Mouse (Mus musculus): ENCODE measurements at regions not wholly inside any gene's neighbourhood (a gene's known extent, or its start where the extent isn't known, plus 50 kb on each side); places are given as distances from the start of the nearest gene placed in this dataset.

DNA sequence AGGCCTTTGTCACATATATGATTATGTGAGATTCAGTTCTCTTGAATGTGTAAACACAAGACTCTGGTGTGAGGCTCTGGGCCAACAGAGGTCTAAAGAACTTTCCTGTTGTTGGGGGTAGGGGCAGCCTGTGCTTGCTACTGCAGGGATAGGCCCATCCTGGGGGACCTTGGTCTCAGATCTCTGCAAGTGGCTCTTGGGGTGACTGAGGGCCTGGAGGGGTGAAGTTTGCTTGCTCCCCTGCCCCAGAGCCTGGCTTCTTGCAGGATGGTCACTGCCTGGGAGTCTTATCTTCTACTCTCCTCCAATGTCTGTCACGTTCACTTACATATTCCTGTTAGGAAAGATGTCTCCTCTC, 121.8 kb upstream of the Arhgap5 start:
- Histone ChIP-seq H3K36me3 (ENCODE audit: control insufficient read depth, insufficient read depth) (no peaks in the 10 kb centered on the region), H3K4me2 (ENCODE audit: low read depth, low read length) (no peak overlapping the region), H3K4me1 (ENCODE audit: control insufficient read depth, insufficient read depth, low read length) (peaks cover 14% of the 10 kb centered on the region), H3K27ac (ENCODE audit: low read length) (no peak overlapping the region), H3K9me3 (replicated peaks; ENCODE audit: control insufficient read depth, low read length) (no peaks in the 10 kb centered on the region), H3K27me3 (ENCODE audit: control insufficient read depth, insufficient read depth, low read length) (no peaks in the 10 kb centered on the region), H3K4me3 (ENCODE audit: low read length) (no peak overlapping the region), H3K9ac (ENCODE audit: low read length) (no peak overlapping the region; the same call in 1 of the 2 replicates)
- WGBS = 61% methylated on average over 1 of the region's 1 CpGs
- ATAC-seq (replicated peaks; ENCODE audit: extremely low read depth, insufficient read depth, low FRiP score) = no peak

DNA sequence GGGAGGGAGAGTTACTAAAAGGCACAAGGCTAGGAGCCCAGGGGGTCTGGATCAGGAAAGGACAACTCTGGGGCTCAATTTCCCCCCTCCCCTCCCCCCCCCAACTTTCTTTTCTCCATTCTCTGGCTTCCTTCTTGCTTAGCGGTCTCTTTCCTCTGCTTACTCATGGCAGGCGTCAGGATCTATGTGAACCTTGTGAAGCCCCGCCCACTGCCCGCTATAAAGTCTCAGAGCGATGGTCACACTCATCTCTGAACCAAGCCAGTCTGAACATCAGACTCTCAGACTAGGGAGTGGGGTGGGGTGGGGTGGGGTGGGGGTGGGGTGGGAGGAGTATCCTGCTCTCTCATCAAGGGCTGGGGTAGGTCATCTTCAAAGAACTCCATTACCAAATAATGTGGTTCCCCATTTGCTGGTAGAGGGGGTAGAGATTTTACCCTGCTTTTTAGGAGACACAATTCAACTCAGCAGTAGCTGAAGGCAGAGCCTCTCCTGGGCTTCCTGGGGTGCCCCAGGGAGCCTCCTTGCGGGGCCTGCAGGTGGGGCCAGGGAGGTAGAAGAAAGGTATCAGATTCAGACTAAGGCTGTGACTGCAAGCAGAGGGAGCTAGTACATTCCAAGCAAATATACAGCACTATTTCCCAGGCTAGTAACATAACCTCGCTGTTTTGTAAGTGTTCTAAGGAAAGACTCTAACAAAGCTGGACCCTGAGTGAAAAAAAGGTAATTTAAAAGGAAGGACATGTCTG, 120.8 kb upstream of the Arhgap5 start:
- Histone ChIP-seq H3K27ac (ENCODE audit: low read length) (no peak overlapping the region), H3K4me1 (ENCODE audit: control insufficient read depth, insufficient read depth, low read length) (peaks cover 14% of the 10 kb centered on the region), H3K27me3 (ENCODE audit: control insufficient read depth, insufficient read depth, low read length) (no peaks in the 10 kb centered on the region), H3K4me2 (ENCODE audit: low read depth, low read length) (peak overlapping the region; percentile 39), H3K4me3 (ENCODE audit: low read length) (no peak overlapping the region), H3K36me3 (ENCODE audit: control insufficient read depth, insufficient read depth) (no peaks in the 10 kb centered on the region), H3K9ac (ENCODE audit: low read length) (no peak overlapping the region), H3K9me3 (replicated peaks; ENCODE audit: control insufficient read depth, low read length) (no peaks in the 10 kb centered on the region)
- 21% methylated on average over 7 of the region's 7 CpGs for WGBS
- no peak; the same call in 1 of the 2 replicates for ATAC-seq (replicated peaks; ENCODE audit: extremely low read depth, insufficient read depth, low FRiP score)

DNA sequence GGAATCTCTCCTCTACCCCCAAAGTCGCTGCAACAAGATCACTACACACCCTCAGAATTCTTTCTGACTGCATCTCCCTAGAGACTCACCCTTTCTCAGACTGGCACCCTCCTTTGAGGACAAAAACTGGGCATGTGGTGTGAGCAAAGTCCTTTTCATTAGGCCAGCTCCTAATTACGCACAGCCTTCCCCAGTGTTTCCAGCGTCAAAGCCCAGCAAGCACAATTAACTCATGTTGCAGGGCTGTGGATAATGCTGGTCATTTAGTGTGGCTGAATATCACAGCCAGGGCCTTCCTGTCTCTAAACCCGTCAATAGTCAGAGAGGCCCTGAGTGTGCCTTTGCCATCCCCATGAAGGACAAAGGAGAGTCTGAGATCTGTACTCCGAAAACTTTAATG, 114.2 kb upstream of the Arhgap5 start:
- WGBS = 83% methylated on average over 5 of the region's 5 CpGs
- ATAC-seq (replicated peaks; ENCODE audit: extremely low read depth, insufficient read depth, low FRiP score) = no peak
- H3K36me3 ChIP-seq (ENCODE audit: control insufficient read depth, insufficient read depth) = no peaks in the 10 kb centered on the region
- H3K27ac ChIP-seq (ENCODE audit: low read length) = no peak overlapping the region
- H3K4me1 ChIP-seq (ENCODE audit: control insufficient read depth, insufficient read depth, low read length) = peaks cover 10% of the 10 kb centered on the region
- H3K9me3 ChIP-seq (replicated peaks; ENCODE audit: control insufficient read depth, low read length) = no peaks in the 10 kb centered on the region
- no peak overlapping the region for H3K4me2 ChIP-seq (ENCODE audit: low read depth, low read length)
- H3K27me3 ChIP-seq (ENCODE audit: control insufficient read depth, insufficient read depth, low read length) = no peaks in the 10 kb centered on the region
- no peak overlapping the region for H3K9ac ChIP-seq (ENCODE audit: low read length)
- H3K4me3 ChIP-seq (ENCODE audit: low read length) = no peak overlapping the region

DNA sequence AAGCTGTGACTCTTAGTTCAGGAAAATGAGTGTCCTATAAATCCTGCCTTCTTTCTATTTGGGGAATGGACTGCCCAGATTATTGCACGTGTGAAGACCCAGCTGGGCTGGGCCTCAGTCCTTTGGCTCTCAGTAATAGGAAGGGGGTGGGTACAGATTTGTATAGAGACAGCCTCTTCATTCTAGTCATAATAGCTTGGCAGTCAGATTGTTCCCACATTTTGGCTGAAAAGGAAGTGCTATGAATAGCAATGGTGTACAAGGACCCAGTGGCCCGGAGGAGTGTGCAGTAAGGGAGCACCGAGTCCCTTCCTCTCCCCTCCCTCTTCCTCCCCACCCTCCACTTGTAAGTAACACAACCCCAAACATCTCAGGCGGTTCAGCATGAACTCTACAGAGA, 113.5 kb upstream of the Arhgap5 start:
- H3K9ac ChIP-seq (ENCODE audit: low read length) = no peak overlapping the region
- ATAC-seq (replicated peaks; ENCODE audit: extremely low read depth, insufficient read depth, low FRiP score) = peak; percentile 65
- H3K9me3 ChIP-seq (replicated peaks; ENCODE audit: control insufficient read depth, low read length) = no peaks in the 10 kb centered on the region
- H3K4me2 ChIP-seq (ENCODE audit: low read depth, low read length) = no peak overlapping the region
- H3K36me3 ChIP-seq (ENCODE audit: control insufficient read depth, insufficient read depth) = no peaks in the 10 kb centered on the region
- no peak overlapping the region for H3K27ac ChIP-seq (ENCODE audit: low read length)
- peaks cover 15% of the 10 kb centered on the region for H3K4me1 ChIP-seq (ENCODE audit: control insufficient read depth, insufficient read depth, low read length)
- H3K27me3 ChIP-seq (ENCODE audit: control insufficient read depth, insufficient read depth, low read length) = no peaks in the 10 kb centered on the region
- 27% methylated on average over 4 of the region's 4 CpGs for WGBS
- H3K4me3 ChIP-seq (ENCODE audit: low read length) = no peak overlapping the region

DNA sequence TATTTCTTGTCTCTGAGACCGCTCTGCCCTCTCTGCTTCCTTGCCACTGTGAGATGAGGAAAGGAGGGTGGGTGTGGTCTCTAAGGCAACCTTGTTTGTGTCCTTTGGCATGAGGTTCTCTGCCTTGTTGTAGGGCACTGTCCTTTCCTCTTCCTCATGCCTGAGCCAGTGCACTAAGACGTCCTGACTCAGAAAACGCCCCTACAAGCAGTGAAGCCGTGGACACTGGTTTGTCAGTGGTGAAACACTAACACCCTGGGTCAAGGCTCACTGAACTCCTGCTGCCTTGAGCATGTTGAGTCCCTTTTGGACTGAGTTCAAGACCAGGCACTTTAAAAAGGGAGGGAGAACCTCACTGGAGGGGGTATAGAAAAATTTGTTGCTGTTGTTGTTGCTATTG, 111.1 kb upstream of the Arhgap5 start:
- Histone ChIP-seq H3K27ac (ENCODE audit: low read length) (no peak overlapping the region), H3K4me2 (ENCODE audit: low read depth, low read length) (no peak overlapping the region), H3K9me3 (replicated peaks; ENCODE audit: control insufficient read depth, low read length) (no peaks in the 10 kb centered on the region), H3K4me1 (ENCODE audit: control insufficient read depth, insufficient read depth, low read length) (peaks cover 29% of the 10 kb centered on the region), H3K27me3 (ENCODE audit: control insufficient read depth, insufficient read depth, low read length) (no peaks in the 10 kb centered on the region), H3K9ac (ENCODE audit: low read length) (no peak overlapping the region), H3K36me3 (ENCODE audit: control insufficient read depth, insufficient read depth) (no peaks in the 10 kb centered on the region), H3K4me3 (ENCODE audit: low read length) (no peak overlapping the region)
- 65% methylated on average over 4 of the region's 4 CpGs for WGBS
- no peak for ATAC-seq (replicated peaks; ENCODE audit: extremely low read depth, insufficient read depth, low FRiP score)

DNA sequence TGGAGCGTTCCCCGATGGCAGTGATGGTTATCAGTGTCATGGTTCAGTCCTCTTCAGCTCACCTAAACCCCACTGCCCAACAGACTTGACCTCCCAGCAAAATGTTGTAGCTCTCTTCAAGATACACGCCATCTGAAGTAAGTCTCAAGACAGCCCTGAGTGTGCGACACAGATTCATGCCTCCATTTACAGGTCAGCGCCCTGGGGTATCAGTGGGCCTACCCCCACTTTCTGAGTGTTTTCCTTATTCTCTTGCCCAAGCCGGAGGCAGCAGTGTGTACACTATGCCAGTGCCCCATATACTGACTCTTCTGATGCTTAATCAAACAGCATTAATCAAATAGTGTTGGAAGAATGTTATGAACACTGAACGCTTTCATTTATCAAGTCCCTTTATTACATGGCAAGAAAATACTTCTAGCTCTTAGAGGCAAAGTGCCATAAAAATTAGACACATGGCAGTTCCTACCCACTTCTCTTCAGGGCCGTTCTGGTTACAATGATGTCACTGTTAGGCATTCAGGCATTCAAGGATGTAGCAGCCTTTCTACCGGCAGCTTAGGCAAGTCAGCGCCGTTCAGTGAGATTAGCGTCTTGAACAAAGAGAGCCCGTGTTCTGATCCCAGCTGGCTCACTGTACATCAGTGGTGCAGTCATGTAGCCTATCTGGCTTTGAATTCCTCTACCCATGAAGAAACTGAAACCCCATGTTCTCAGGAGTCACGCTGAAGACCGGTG, 109.6 kb upstream of the Arhgap5 start:
- H3K4me3 ChIP-seq (ENCODE audit: low read length) = no peak overlapping the region
- no peak overlapping the region for H3K4me2 ChIP-seq (ENCODE audit: low read depth, low read length)
- no peaks in the 10 kb centered on the region for H3K9me3 ChIP-seq (replicated peaks; ENCODE audit: control insufficient read depth, low read length)
- no peak for ATAC-seq (replicated peaks; ENCODE audit: extremely low read depth, insufficient read depth, low FRiP score)
- no peak overlapping the region for H3K27ac ChIP-seq (ENCODE audit: low read length)
- no peaks in the 10 kb centered on the region for H3K36me3 ChIP-seq (ENCODE audit: control insufficient read depth, insufficient read depth)
- H3K4me1 ChIP-seq (ENCODE audit: control insufficient read depth, insufficient read depth, low read length) = peaks cover 40% of the 10 kb centered on the region
- H3K9ac ChIP-seq (ENCODE audit: low read length) = no peak overlapping the region
- no peaks in the 10 kb centered on the region for H3K27me3 ChIP-seq (ENCODE audit: control insufficient read depth, insufficient read depth, low read length)
- WGBS = 57% methylated on average over 15 of the region's 15 CpGs

DNA sequence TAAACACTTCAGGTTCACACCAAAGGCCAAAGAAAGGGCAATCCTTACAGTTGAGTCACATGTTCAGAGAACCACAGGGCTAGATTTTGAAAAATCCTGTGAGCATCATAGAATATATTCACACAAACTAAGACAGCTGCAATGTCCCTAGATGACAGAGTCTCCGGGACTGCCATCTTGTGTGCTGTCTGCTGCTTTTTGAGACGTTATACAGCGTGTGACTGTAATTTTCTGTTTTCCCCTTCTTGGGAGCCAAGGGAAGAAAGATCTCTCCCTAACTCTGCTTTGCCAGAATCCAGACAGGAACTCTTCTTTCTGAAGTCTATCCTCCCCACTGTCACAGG, 109.1 kb upstream of the Arhgap5 start:
- Histone ChIP-seq H3K36me3 (ENCODE audit: control insufficient read depth, insufficient read depth) (no peaks in the 10 kb centered on the region), H3K4me1 (ENCODE audit: control insufficient read depth, insufficient read depth, low read length) (peaks cover 40% of the 10 kb centered on the region), H3K9ac (ENCODE audit: low read length) (no peak overlapping the region), H3K27me3 (ENCODE audit: control insufficient read depth, insufficient read depth, low read length) (no peaks in the 10 kb centered on the region), H3K4me3 (ENCODE audit: low read length) (no peak overlapping the region), H3K27ac (ENCODE audit: low read length) (no peak overlapping the region), H3K4me2 (ENCODE audit: low read depth, low read length) (no peak overlapping the region), H3K9me3 (replicated peaks; ENCODE audit: control insufficient read depth, low read length) (no peaks in the 10 kb centered on the region)
- no peak for ATAC-seq (replicated peaks; ENCODE audit: extremely low read depth, insufficient read depth, low FRiP score)
- 86% methylated on average over 3 of the region's 3 CpGs for WGBS

DNA sequence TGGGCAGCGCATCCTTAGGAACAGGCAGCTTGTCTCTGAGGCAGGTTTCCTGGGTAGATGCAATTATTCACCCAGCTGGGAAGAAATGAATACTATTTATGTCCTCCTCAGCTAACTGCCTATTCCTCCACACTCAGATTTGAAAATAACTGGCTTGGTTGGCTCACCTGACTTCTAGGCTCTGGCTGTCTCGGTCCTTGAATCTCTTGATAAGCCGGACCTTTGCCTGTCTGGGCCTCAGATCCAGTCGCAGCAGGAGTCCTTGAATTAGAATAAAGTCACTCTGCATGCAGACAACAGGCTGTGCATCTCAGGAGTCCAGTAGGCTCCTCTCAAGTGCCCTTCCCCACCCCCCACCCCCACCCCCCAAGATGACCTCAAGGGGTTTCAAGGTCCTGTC, 108.7 kb upstream of the Arhgap5 start:
- WGBS = 56% methylated on average over 4 of the region's 4 CpGs
- no peak for ATAC-seq (replicated peaks; ENCODE audit: extremely low read depth, insufficient read depth, low FRiP score)

DNA sequence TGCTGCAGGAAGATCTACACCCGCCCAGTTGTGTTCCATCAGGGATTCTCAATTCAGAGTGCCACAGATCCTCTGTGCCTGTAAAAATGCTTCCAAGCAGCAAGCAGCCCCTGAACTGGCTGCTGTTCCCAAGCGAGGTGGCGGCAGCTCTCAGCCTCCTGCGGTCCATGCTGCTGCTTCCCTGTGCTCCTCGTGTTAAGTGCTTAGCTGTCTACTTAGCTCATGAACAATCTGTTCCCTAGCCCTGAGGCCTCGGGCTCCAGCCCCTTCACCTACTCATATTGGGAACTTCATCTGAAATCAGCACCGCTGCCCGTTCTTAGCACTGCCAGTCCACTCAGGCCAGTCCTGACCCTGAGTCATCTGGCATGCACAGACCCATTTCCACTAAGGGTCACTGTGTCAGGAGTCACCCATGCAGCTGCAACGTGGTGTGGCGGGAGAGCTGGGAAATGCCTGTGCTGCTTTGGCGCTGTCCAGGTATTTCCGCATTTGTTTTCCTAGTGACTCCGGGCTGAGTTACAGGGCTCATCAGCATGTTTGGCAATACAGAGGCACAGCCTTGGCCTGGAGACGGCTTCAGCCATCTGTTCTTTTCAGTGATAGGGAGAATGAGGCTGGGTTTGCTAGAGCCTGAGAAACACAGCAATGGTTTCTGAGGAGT, 107.5 kb upstream of the Arhgap5 start:
- Histone ChIP-seq H3K4me3 (ENCODE audit: low read length) (no peak overlapping the region), H3K27me3 (ENCODE audit: control insufficient read depth, insufficient read depth, low read length) (no peaks in the 10 kb centered on the region), H3K36me3 (ENCODE audit: control insufficient read depth, insufficient read depth) (no peaks in the 10 kb centered on the region), H3K9ac (ENCODE audit: low read length) (no peak overlapping the region), H3K9me3 (replicated peaks; ENCODE audit: control insufficient read depth, low read length) (no peaks in the 10 kb centered on the region), H3K4me2 (ENCODE audit: low read depth, low read length) (no peak overlapping the region), H3K27ac (ENCODE audit: low read length) (peak overlapping the region; percentile 40; the same call in 1 of the 2 replicates), H3K4me1 (ENCODE audit: control insufficient read depth, insufficient read depth, low read length) (peaks cover 34% of the 10 kb centered on the region)
- ATAC-seq (replicated peaks; ENCODE audit: extremely low read depth, insufficient read depth, low FRiP score) = 0 out of 2 replicates have a peak, but pooled peaks have one; percentile 11
- 41% methylated on average over 14 of the region's 14 CpGs for WGBS

More for the DNA sequence above, 108.7 kb upstream of the Arhgap5 start:
- H3K27me3 ChIP-seq (ENCODE audit: control insufficient read depth, insufficient read depth, low read length) = no peaks in the 10 kb centered on the region
- H3K9ac ChIP-seq (ENCODE audit: low read length) = no peak overlapping the region
- H3K4me2 ChIP-seq (ENCODE audit: low read depth, low read length) = no peak overlapping the region
- no peak overlapping the region for H3K27ac ChIP-seq (ENCODE audit: low read length)
- H3K36me3 ChIP-seq (ENCODE audit: control insufficient read depth, insufficient read depth) = no peaks in the 10 kb centered on the region
- peaks cover 37% of the 10 kb centered on the region for H3K4me1 ChIP-seq (ENCODE audit: control insufficient read depth, insufficient read depth, low read length)
- no peak overlapping the region for H3K4me3 ChIP-seq (ENCODE audit: low read length)
- no peaks in the 10 kb centered on the region for H3K9me3 ChIP-seq (replicated peaks; ENCODE audit: control insufficient read depth, low read length)

Data from heart, embryonic 16.5 days (tissue).